Mouse (Mus musculus): ENCODE results near the gene Nfkbid.
A peak's percentile ranks its signal among the peaks of the same experiment; 100 is the strongest.
"Not testable (repeated sequence)": the region's sequence is repeated elsewhere in the genome, so short reads cannot be mapped to it uniquely, and the experiment has no call there.

The Nfkbid gene

DNA sequence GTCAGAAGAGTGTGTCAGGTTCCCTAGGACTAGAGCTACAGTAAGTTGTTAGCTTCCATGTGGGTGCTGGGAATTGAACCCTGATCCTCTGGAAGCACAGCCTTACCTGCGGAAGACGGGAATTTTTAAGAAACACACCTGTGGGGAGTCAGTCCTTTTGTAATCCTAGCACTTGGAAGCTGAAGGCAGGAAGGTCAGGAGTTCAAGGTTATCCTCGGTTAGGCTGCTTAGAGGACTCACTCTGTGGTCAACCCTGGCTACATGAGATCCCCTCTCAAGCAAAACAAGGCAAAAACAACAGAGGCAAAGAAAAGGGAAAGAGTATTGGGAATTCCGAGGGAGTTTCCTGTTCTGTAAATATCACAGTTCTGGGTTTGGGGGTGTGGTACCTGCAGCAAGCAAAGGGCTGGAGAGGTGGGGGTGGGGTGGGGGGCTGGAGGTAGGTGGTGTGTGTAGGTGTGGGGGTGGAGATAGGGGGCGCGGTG, 43.3 kb downstream of the Nfkbid start:
- no peak for DNase-seq (ENCODE audit: low spot score)

DNA sequence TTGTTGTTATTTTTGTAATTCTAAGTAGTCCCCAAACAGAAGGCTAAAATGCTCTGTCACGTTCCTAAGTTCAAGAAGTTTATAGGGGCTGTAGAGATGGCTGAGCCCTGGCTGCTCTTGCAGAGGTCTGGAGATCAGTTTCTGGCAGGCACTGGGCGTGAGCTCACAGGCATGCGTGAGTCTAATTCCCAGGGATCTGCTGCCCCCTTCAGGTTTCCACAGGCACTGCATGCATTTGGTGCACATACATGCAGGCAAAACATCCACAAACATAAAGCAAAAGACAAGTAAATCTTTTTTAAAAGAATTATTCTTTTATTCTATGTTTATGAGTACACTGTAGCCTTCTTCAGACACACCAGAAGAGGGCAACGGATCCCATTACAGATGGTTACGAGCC, 50.9 kb downstream of the Nfkbid start:
- peak; percentile 45 for DNase-seq (ENCODE audit: low spot score)

DNA sequence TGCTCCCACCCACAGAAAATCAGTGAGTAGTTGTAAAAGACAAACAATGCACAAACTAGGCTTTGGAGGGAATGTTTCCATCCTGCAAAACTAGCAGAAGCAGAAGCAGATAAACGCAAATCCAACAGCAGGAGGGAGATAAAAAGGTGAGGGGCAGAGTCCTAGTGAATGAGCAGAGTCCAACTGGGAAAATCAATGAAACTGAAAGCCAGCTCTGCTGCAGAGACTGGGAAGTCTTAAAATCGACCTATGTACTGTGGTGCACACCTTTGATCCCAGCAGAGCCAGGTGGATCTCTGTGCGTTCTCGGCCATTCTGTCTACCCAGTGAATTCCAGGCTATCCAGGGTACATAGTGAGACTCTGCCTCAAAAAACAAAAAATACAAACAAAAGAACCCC, 53.5 kb downstream of the Nfkbid start:
- DNase-seq (ENCODE audit: low spot score), result no peak

DNA sequence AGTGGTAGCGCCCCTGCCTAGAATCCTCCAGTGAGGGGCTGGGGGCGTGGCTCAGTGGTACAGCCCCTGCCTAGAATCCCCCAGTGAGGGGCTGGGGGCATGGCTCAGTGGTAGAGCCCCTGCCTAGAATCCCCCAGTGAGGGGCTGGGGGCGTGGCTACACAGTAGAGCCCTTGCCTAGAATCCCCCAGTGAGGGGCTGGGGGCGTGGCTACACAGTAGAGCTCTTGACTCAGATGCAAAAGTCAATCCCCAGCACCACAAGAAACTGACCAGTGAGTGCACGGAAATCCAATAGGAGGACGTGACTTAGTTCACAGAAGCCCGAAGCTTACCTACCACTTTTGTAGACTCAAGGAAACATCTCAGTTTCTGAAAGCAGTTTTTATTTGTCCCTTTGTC, 54.6 kb downstream of the Nfkbid start:
- not testable (repeated sequence) for DNase-seq (ENCODE audit: low spot score)

DNA sequence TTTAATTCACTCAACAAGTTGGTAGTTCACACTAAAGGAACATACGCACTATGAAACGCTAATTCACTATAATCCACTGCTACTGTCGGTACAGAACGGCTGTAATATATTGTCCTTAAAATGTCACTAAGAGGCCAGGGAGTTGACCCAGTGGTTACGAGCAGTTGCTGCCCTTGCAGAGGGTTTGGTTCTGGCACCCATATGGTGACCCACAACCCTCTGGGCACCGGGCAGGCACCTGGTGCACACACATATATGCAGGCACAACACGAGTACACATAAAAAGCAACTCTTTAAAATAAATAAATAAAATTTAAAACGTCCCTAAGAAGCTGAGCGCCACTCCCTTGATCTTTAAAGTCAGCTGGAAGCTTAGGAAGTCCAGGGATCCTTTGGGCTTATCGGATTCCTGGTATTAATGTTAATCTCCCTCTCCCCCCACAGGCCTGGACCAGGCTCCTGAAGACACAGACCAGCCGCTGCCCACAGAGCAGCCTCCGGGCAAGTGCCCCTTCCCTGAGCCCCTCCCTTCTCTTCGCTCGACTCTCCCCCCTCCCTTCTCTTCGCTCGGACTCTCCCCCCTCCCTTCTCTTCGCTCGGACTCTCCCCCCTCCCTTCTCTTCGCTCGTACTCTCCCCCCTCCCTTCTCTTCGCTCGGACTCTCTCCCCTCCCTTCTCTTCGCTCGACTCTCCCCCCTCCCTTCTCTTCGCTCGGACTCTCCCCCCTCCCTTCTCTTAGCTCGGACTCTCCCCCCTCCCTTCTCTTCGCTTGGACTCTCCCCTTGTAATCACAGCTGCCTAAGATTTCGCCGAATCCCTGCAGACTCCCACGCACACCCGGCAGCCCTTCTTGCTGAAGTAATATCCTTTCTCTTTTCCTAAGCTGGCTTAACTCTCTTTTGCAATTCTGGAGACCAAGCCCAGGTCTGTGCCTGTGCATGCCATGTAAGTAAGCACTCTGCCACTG, 56.2 kb downstream of the Nfkbid start:
- DNase-seq (ENCODE audit: low spot score), result peak; percentile 45
